Mouse (Mus musculus) B cell, adult (primary cell): Measurements from ENCODE around the gene Rdh16f1. TPM values are rescaled to one million over a fixed set of nuclear protein-coding genes. Genes with fewer than 3 reads are reported as not detected.

Experiments
- total RNA-seq: library from RNA; stranded (reverse); gene quantifications from 4 replicates; pipeline ENCODE4 v1.2.4, GENCODE M21; 2023; ENCODE audit not compliant: inconsistent age

The Rdh16f1 gene
- not detected in 4 replicates for total RNA-seq

DNA sequence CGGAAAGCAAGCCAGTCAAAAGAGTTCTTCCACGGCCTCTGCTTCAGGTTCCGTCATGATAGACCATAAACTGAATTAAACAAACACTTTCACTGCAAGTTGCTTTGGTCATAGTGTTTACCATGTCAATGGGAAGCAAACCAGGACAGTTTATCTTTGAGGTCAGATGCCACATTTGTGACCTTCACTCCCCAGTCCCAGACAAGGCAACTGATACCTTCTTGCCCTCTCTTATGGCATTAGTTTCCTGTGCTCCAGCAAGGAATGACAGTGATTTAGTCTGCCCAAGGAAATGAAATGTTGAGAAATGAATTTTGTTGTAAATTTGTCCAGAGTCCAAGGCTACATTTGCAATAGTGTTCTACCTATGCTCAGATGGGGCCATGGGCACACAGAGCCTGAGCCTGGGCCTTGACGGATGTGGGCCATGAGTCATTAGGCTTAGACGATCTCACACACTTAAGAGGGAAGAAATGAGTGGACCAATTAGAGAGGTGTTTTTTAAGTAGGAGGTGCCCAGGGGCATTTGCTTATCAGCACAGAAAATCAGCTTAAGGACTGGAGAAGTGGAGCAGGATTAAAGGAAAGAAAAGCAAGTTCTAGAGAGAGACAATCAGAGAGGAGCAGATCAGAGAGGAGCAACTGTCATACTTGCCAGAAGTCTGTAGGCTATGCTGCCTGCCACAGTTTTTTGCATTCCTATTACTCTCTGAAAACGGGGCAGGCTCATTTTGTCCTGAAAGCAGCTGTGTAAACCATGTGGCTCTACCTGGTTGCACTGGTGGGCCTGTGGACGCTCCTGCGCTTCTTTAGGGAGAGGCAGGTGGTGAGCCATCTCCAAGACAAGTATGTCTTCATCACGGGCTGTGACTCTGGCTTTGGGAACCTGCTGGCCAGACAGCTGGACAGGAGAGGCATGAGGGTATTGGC is at the start of gene Rdh16f1, which contains the start of gene Rdh1:
Gene Rdh16f1 (plus strand): TSS at position 607 of the 930 bp plus-strand sequence.
Gene Rdh1 (plus strand): TSS at position 541 of the 930 bp plus-strand sequence.

DNA sequence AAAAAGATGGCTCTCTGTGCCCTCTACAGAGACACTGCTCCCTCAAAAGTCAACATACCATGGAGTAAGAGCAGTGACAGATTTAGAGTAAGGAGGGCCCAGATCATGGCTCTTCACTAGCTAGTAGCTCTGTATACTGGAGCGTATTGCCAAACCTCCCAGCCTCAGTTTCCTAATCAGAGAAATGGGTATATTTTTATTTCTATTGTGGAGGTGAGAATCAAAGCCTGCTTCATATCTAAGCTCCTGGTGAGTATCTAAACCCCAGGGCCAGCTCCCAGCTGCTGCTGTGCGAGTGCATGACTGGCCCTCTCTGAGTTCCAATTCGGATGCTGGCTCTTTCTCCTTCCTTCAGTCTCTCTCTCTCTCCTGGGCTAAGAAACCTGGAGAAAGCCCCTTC is 35.4 kb upstream of the Rdh16f1 start, which contains the start of gene Tac2:
Gene Tac2 (plus strand): TSS at position 301 of the 400 bp plus-strand sequence.

DNA sequence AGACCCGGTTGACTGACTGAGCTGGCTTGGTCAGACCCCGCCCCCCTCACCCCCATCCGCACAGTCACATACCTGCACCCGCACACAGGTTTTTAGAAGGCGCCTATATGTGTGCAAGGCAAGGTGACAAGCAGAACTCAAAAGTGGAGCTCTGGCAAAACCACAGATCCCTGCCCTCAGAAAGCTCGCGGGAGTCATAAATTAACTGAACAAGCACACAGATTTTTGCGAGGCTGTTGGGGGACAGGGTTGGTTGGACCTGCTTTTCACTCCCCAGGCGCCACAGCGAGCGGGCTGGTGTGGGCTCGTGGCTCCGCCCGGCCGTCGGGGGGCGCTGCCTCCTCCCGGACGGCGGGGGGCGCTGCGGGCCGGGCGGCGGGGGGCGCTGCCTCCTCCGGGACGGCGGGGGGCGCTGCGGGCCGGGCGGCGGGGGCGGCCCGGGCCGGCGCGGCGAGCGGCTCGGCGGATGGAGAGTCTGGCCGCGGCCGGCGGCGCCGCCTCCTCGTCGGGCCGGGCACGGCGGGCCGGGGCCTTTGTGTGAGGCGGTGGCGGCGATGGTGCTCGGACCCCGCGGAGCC is 20.4 kb upstream of the Rdh16f1 start, which contains the start of gene Zbtb39:
Gene Zbtb39 (plus strand): TSS at position 456 of the 578 bp plus-strand sequence.

DNA sequence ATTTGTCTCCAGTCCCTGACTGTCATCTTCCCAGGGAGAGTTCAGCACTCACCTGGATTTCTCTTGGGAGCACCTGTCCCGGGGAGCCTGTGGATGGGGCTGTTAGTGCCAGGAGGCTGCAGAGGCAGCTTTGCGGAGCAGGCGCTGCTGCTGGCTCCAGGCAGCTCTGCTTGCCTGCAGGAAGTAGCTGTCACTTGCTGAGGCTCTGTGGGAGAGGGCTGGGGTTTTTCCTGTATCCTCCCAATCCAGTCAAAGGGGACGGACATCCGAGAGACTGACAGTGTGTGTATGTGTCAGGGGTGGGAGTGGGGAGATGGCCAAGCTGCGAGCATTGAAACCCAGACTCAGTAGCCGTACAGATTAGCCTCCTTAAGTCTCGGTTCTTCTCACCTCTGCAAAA is 8.0 kb upstream of the Rdh16f1 start, which contains the start of gene Gpr182:
Gene Gpr182 (minus strand): TSS at position 185 of the 400 bp plus-strand sequence.

DNA sequence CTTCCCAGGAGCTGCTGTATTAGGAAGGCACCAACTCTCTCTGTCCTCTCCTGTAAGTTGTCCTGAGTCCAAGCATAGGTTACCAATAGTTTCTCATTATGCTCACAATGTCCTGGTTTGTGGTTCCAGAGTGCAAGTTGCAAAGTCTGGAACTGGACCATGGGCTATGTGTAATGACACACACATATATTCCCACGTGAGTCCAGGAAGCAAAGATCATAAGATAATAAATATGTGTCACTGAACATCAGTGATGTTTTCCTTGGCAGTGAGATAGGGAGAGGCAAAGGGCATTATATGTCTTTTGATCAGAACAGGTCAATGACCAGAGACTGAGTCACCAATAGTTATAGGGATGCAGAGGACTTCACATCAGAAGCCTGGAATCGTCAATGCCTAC is 16.4 kb downstream of the Rdh16f1 start, which contains the start of gene Rdh9:
Gene Rdh9 (plus strand): TSS at position 376 of the 400 bp plus-strand sequence.

DNA sequence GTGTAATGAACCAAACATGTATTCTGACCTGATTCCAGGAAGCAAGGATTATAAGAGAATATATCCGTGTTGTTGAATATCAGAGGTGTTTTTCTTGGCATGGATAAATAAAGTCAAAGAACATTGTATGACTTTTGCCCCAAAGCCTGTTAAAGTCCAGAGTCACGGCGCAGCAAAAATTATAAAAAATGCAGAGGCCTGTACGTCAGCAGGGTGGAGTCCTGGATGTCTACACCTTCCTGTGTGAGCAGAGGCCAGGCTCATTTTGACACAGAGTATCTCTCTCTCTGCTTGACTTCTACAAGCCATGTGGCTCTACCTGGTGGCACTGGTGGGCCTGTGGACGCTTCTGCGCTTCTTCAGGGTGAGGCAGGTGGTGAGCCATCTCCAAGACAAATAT is 41.3 kb downstream of the Rdh16f1 start, which contains the start of gene Rdh16:
Gene Rdh16 (plus strand): TSS at position 262 of the 400 bp plus-strand sequence.

Other genes starting within 250 kb of the Rdh16f1 start
- not detected in 4 replicates for gene Ndufa4l2, start 244.8 kb upstream of the Rdh16f1 start, total RNA-seq
- 68.8 to 81.0 TPM (median 69.2 TPM) in 4 replicates for gene Shmt2, start 237.3 kb upstream of the Rdh16f1 start, total RNA-seq
- not detected in 4 replicates for gene Nxph4, start 225.2 kb upstream of the Rdh16f1 start, total RNA-seq
- gene Lrp1, start 138.6 kb upstream of the Rdh16f1 start, total RNA-seq, result 2.2 to 4.3 TPM (median 3.3 TPM) in 4 replicates
- 226 to 243 TPM (median 231 TPM) in 4 replicates for gene Stat6, start 116.8 kb upstream of the Rdh16f1 start, total RNA-seq
- gene Nemp1, start 92.9 kb upstream of the Rdh16f1 start, total RNA-seq, result 8.6 to 12.6 TPM (median 10.8 TPM) in 4 replicates
- 34.6 to 46.9 TPM (median 38.1 TPM) in 4 replicates for gene Nab2, start 91.2 kb upstream of the Rdh16f1 start, total RNA-seq
- gene Myo1a, start 54.6 kb upstream of the Rdh16f1 start, total RNA-seq, result 0.29 to 0.72 TPM (median 0.60 TPM) in 4 replicates
- not detected in 4 replicates for gene Tac2, start 35.3 kb upstream of the Rdh16f1 start, total RNA-seq
- gene Zbtb39, start 20.2 kb upstream of the Rdh16f1 start, total RNA-seq, result 13.5 to 15.8 TPM (median 15.2 TPM) in 4 replicates
- not detected in 4 replicates for gene Gpr182, start 8.1 kb upstream of the Rdh16f1 start, total RNA-seq
- gene Rdh1, start 66 bp upstream of the Rdh16f1 start, total RNA-seq, result 0.12 to 0.19 TPM in 2 of 4 replicates, not detected in the others
- gene Rdh9, start 16.6 kb downstream of the Rdh16f1 start, total RNA-seq, result not detected in 4 replicates
- not detected in 4 replicates for gene Rdh16, start 41.4 kb downstream of the Rdh16f1 start, total RNA-seq
- gene Rdh19, start 90.1 kb downstream of the Rdh16f1 start, total RNA-seq, result not detected in 4 replicates
- gene Rdh16f2, start 106.7 kb downstream of the Rdh16f1 start, total RNA-seq, result not detected in 4 replicates
- gene Rdh7, start 129.0 kb downstream of the Rdh16f1 start, total RNA-seq, result not detected in 4 replicates
- gene Sdr9c7, start 138.7 kb downstream of the Rdh16f1 start, total RNA-seq, result not detected in 4 replicates
- gene Hsd17b6, start 247.8 kb downstream of the Rdh16f1 start, total RNA-seq, result not detected in 4 replicates